Mouse (Mus musculus): ENCODE results near the gene Gtf2f2. TPM values are rescaled to one million over a fixed set of nuclear protein-coding genes. Genes with fewer than 3 reads are reported as not detected.
A peak's percentile ranks its signal among the peaks of the same experiment; 100 is the strongest.

Gtf2f2 gene
- polyA plus RNA-seq, 1 experiment from 2014 or later, result 32.8 TPM

DNA sequence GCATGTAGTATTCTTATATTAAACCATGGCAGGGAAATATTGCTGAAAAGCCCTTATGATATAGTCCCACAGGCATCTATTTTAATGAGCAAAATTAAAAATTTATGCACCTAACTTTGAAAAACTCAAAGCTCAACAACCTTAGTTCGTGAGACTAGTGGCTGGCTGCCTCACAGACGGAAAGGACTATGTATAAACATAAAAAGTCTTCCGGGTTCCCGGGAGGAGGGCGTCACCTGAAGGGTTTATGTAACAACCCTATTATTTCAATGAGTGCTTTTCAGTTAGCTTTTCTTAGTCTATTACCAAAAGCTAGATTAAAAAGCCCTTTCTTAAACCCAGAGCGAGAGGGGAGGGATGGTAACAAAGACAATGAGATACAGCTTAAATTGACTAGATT lies 98.7 kb downstream of the Gtf2f2 start:
- H3K27ac ChIP-seq (replicated peaks), result no peak overlapping the region
- H3K4me3 ChIP-seq (replicated peaks), result no peak overlapping the region
- H3K4me1 ChIP-seq, result no peaks in the 10 kb centered on the region
- H3K9ac ChIP-seq, result no peak overlapping the region
- no peaks in the 10 kb centered on the region for H3K27me3 ChIP-seq
- no peaks in the 10 kb centered on the region; the same call in 1 of the 2 replicates for H3K36me3 ChIP-seq
- ATAC-seq (ENCODE audit: insufficient number of reproducible peaks, low FRiP score, low TSS enrichment, low read depth), result no peak
- WGBS, result 82% methylated on average over 6 of the region's 6 CpGs
- H3K4me2 ChIP-seq (replicated peaks), result no peak overlapping the region
- H3K9me3 ChIP-seq (replicated peaks), result no peaks in the 10 kb centered on the region

DNA sequence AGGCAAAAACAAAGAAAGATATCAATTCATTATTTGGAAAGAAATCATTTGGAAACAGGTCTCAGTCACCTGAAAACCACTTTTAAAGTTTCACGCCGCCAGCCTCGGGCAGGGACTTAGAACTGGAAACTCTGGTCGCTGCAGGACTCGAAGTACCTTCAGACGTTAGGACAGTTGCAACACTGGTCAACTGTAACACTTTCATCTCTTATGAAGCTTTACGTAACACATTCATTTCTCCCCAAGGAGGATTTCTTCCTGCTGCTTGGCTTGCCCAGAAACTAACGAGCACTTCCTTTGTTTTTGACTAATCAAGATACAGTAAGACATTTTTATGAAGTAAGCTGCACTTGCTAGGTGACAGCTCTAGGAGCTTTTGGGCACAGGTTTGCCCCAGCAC lies 103.7 kb downstream of the Gtf2f2 start:
- 87% methylated on average over 8 of the region's 8 CpGs for WGBS
- no peaks in the 10 kb centered on the region for H3K27me3 ChIP-seq
- no peak overlapping the region for H3K27ac ChIP-seq (replicated peaks)
- no peak for ATAC-seq (ENCODE audit: insufficient number of reproducible peaks, low FRiP score, low TSS enrichment, low read depth)
- no peak overlapping the region for H3K4me2 ChIP-seq (replicated peaks)
- no peaks in the 10 kb centered on the region for H3K9me3 ChIP-seq (replicated peaks)
- 0 out of 2 replicates have a peak, but pooled peaks cover 7% of the 10 kb centered on the region for H3K4me1 ChIP-seq
- H3K36me3 ChIP-seq, result peaks cover 15% of the 10 kb centered on the region
- H3K4me3 ChIP-seq (replicated peaks), result no peak overlapping the region
- no peak overlapping the region for H3K9ac ChIP-seq

DNA sequence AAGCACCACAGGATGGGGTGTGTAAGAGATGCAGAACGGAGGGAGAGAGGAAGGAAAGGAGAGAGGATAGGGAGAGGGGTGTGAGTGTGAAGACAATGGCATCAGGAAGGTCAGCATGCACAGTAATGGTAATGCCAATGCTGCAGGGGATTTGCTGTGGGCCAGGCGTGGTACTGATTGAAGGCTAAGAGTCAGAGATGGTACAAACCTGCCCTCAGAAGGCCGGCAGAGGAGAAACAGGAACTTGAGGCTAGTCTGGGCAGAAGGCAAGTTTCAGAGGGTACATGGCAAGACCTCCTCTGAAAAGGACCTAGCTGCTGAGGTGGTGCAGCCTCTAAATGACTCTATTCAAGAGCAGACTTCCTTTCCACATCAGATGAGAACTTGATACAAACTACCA lies 105.7 kb downstream of the Gtf2f2 start:
- Histone ChIP-seq H3K9me3 (replicated peaks) (no peaks in the 10 kb centered on the region), H3K9ac (no peak overlapping the region), H3K27me3 (no peaks in the 10 kb centered on the region), H3K4me2 (replicated peaks) (no peak overlapping the region), H3K4me1 (0 out of 2 replicates have a peak, but pooled peaks cover 7% of the 10 kb centered on the region), H3K4me3 (replicated peaks) (no peak overlapping the region), H3K36me3 (peaks cover 15% of the 10 kb centered on the region), H3K27ac (replicated peaks) (no peak overlapping the region)
- no peak for ATAC-seq (ENCODE audit: insufficient number of reproducible peaks, low FRiP score, low TSS enrichment, low read depth)
- WGBS, result 90% methylated on average over 3 of the region's 3 CpGs

DNA sequence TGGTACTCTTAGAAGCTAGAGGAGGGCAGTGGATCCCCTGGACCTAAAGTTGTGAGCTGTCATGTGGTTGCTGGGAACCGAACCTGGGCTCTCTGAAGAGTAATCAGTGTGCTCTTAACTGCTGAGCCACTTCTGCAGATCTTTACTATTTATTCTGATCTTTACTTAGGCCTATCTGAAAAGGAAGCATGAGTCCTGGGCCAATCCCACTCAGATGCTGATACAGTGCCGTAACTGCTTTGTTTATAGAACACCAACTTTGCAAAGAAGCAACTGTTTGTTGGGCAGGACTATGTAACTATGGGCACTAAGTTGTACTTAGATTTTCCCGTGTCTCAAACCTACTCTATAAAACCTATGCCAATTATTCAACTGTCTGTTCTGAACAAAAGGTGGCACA lies 107.5 kb downstream of the Gtf2f2 start:
- Histone ChIP-seq H3K27me3 (no peaks in the 10 kb centered on the region), H3K9ac (no peak overlapping the region), H3K36me3 (peaks cover 15% of the 10 kb centered on the region), H3K9me3 (replicated peaks) (no peaks in the 10 kb centered on the region), H3K4me1 (0 out of 2 replicates have a peak, but pooled peaks cover 7% of the 10 kb centered on the region), H3K27ac (replicated peaks) (no peak overlapping the region), H3K4me2 (replicated peaks) (no peak overlapping the region), H3K4me3 (replicated peaks) (no peak overlapping the region)
- ATAC-seq (ENCODE audit: insufficient number of reproducible peaks, low FRiP score, low TSS enrichment, low read depth), result no peak
- 88% methylated on average over 3 of the region's 3 CpGs for WGBS

DNA sequence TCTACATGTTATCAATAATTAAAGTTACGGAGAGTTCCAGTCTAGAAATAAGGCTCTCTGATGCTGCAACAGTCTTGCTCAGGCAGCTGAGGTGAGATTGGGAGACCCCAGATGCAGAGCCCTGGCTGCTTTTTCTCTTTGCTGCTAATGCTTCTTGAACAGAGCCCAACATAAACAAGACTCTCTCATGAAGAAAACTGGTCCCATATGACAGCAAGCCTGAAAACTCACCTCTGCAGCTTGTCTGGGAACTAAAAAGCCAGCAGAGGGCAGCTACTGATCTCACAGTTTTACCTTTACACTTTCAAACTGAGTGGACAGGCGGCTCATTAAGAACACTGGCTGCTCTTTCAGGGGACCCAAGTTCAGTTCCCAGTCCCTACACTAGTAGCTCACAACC lies 108.7 kb downstream of the Gtf2f2 start:
- no peak overlapping the region for H3K9ac ChIP-seq
- WGBS, result 63% methylated on average over 2 of the region's 2 CpGs
- H3K36me3 ChIP-seq, result peaks cover 19% of the 10 kb centered on the region
- no peaks in the 10 kb centered on the region for H3K9me3 ChIP-seq (replicated peaks)
- no peak overlapping the region for H3K4me2 ChIP-seq (replicated peaks)
- no peaks in the 10 kb centered on the region for H3K27me3 ChIP-seq
- H3K4me1 ChIP-seq, result 0 out of 2 replicates have a peak, but pooled peaks cover 7% of the 10 kb centered on the region
- no peak overlapping the region for H3K4me3 ChIP-seq (replicated peaks)
- no peak overlapping the region for H3K27ac ChIP-seq (replicated peaks)
- no peak for ATAC-seq (ENCODE audit: insufficient number of reproducible peaks, low FRiP score, low TSS enrichment, low read depth)

DNA sequence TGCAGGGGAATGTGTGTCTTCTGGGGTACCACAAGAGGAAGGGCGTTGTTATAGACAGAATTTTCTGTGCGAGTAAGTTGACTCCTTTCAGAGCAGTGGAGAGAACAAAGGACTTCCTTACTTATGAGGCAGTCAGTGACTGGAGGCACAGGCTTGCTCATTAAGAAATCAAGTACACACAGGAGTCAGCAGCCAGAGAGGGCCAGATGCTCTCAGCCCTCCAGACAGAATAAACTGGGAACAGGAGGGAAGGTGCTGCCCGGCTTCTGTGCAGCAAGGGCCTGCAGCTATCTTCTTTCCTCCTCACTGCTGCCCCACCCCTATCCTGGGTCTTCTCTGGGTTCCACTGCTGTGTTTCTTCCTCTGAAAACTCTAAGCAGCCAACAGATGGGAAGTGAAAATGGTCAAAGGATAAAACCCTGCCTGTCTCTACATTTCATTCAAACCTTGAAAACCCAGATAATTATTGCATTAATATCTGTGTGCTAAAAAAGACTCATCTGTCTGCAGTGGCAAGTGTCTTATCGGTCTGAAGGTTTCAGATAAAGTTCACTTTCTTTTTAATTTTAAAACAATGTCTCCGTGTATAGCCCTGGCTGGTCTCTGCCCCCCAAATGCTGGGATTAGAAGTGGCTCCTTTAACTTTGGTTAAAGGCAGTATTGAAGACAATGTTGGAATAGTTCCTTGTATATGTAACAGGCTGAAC lies 109.7 kb downstream of the Gtf2f2 start:
- 0 out of 2 replicates have a peak overlapping the region, but pooled peaks have one; percentile 2 for H3K27ac ChIP-seq (replicated peaks)
- no peaks in the 10 kb centered on the region for H3K9me3 ChIP-seq (replicated peaks)
- no peak overlapping the region for H3K9ac ChIP-seq
- no peak for ATAC-seq (ENCODE audit: insufficient number of reproducible peaks, low FRiP score, low TSS enrichment, low read depth)
- H3K4me2 ChIP-seq (replicated peaks), result no peak overlapping the region
- 0 out of 2 replicates have a peak, but pooled peaks cover 7% of the 10 kb centered on the region for H3K4me1 ChIP-seq
- H3K4me3 ChIP-seq (replicated peaks), result no peak overlapping the region
- 42% methylated on average over 5 of the region's 5 CpGs for WGBS
- peaks cover 23% of the 10 kb centered on the region for H3K36me3 ChIP-seq
- H3K27me3 ChIP-seq, result no peaks in the 10 kb centered on the region

DNA sequence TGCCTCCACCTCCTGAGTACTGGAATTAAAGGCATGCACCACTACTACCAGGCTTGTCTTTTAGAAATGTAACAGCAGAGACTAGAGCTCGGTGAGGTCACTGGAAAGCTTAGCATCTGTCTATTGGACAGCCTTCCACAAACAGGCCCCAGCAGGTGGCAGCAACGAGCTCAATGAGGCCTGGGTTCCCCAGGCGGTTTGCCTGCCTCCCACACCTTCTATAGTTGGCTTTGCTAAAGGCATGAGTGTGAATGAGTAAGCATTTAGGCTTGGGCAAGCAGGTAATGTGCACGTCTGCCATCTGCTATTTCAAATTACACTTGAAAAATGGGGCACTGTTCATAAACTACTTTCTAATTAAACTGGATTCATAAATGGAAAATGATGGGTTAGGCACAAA lies 111.1 kb downstream of the Gtf2f2 start:
- ATAC-seq (ENCODE audit: insufficient number of reproducible peaks, low FRiP score, low TSS enrichment, low read depth), result no peak
- WGBS, result 15% methylated on average over 4 of the region's 4 CpGs
- no peak overlapping the region for H3K27ac ChIP-seq (replicated peaks)

DNA sequence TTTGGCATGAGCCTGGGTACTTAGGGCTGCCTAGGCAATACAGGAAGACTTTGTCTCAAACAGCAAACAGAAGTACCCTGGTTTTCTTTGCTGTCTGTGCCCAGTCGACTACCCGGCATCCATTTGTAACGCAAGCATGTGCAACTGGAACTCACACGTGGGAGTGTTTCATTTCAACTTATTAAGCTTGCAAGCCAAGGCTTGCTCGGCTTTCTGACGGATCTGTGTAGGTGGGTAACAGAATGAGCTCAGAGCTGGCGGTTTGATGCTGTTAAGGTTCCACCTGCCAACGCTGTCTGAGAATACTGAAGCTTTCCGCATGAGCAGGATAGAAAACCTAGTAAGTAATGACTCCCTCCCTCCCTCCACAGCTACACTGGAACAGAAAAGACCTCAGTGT lies 118.5 kb downstream of the Gtf2f2 start:
- Histone ChIP-seq H3K4me1 (0 out of 2 replicates have a peak, but pooled peaks cover 4% of the 10 kb centered on the region), H3K4me3 (replicated peaks) (no peak overlapping the region), H3K27me3 (no peaks in the 10 kb centered on the region), H3K36me3 (peaks cover 13% of the 10 kb centered on the region), H3K4me2 (replicated peaks) (no peak overlapping the region), H3K27ac (replicated peaks) (peak overlapping the region; percentile 73; the same call in 1 of the 2 replicates), H3K9me3 (replicated peaks) (no peaks in the 10 kb centered on the region), H3K9ac (no peak overlapping the region)
- WGBS, result 63% methylated on average over 9 of the region's 9 CpGs
- ATAC-seq (ENCODE audit: insufficient number of reproducible peaks, low FRiP score, low TSS enrichment, low read depth), result peak; percentile 60; the same call in 1 of the 2 replicates

More for the DNA sequence above, 111.1 kb downstream of the Gtf2f2 start:
- Histone ChIP-seq H3K9ac (no peak overlapping the region), H3K36me3 (peaks cover 16% of the 10 kb centered on the region), H3K27me3 (no peaks in the 10 kb centered on the region), H3K9me3 (replicated peaks) (no peaks in the 10 kb centered on the region), H3K4me2 (replicated peaks) (no peak overlapping the region), H3K4me1 (0 out of 2 replicates have a peak, but pooled peaks cover 7% of the 10 kb centered on the region), H3K4me3 (replicated peaks) (no peak overlapping the region)

DNA sequence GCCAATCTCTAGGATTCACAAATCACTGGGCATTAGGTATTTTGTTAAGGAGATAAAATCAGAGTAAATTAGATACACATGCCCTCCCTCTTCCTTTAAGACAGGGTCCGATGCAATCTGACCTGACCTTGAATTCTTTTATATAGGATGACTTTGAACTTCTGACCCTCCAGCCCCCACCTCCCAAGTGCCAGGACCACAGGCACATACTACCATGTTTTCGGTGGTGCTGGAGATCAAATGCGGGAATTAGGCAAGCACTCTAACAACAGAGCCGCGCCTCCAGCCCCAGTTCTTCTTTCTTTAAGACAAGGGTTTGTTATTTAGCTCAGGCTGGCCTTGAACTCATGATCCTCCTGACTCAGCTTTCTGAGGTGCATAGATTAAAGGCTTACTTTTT lies 126.8 kb downstream of the Gtf2f2 start:
- no peak for ATAC-seq (ENCODE audit: insufficient number of reproducible peaks, low FRiP score, low TSS enrichment, low read depth)
- H3K9ac ChIP-seq, result no peak overlapping the region

DNA sequence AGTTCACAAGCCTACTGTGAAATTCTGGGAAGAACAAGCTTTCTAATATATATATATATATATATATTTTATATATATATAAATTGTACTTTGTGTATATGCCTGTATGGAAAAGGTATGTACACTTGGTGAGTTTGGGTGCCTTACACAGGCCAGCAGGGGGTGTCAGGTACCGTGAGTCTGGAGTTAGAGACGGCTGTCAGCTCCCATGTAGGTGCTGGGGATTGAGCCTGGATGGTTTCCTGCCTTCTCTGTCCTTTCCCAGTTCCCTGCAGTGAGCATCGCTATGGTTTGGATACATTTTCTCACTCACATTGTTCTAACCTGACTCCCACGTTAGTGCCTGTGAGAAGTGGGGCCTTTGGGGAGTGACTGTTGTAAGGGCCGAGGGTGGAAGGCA lies 127.3 kb downstream of the Gtf2f2 start:
- peaks cover 4% of the 10 kb centered on the region; the same call in 1 of the 2 replicates for H3K4me1 ChIP-seq
- WGBS, result 70% methylated on average over 5 of the region's 5 CpGs
- H3K27me3 ChIP-seq, result no peaks in the 10 kb centered on the region
- no peak overlapping the region for H3K4me3 ChIP-seq (replicated peaks)
- no peak overlapping the region for H3K9ac ChIP-seq
- no peak for ATAC-seq (ENCODE audit: insufficient number of reproducible peaks, low FRiP score, low TSS enrichment, low read depth)
- no peak overlapping the region for H3K27ac ChIP-seq (replicated peaks)
- H3K36me3 ChIP-seq, result no peaks in the 10 kb centered on the region
- H3K9me3 ChIP-seq (replicated peaks), result no peaks in the 10 kb centered on the region
- H3K4me2 ChIP-seq (replicated peaks), result no peak overlapping the region

More for the DNA sequence above, 126.8 kb downstream of the Gtf2f2 start:
- H3K4me1 ChIP-seq, result peaks cover 4% of the 10 kb centered on the region; the same call in 1 of the 2 replicates
- H3K4me2 ChIP-seq (replicated peaks), result no peak overlapping the region
- no peaks in the 10 kb centered on the region for H3K9me3 ChIP-seq (replicated peaks)
- no peaks in the 10 kb centered on the region for H3K27me3 ChIP-seq
- no peaks in the 10 kb centered on the region for H3K36me3 ChIP-seq
- H3K4me3 ChIP-seq (replicated peaks), result no peak overlapping the region
- 68% methylated on average over 5 of the region's 5 CpGs for WGBS
- H3K27ac ChIP-seq (replicated peaks), result no peak overlapping the region

DNA sequence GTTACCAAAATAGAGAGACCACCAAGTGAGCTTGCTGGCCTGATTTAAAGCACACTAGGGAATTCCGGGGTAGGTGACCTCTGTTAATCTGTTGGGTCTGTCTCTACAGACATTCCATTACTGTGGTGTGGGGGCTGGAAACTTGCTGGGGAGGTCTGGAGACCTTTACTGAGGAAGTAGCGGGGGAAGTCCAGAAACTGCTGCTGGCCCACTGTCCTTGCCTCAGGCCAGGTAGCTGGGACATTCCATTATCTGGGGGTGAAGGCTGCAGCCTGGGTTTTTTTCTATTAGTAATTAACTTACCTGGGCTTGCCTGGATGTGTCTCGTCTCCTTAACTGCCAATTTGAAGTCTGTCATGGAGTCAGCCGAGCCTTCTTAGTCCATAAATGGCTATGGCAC lies 128.8 kb downstream of the Gtf2f2 start:
- WGBS, result 32% methylated on average over 4 of the region's 4 CpGs
- Histone ChIP-seq H3K27ac (replicated peaks) (no peak overlapping the region), H3K4me3 (replicated peaks) (no peak overlapping the region), H3K4me2 (replicated peaks) (no peak overlapping the region), H3K36me3 (no peaks in the 10 kb centered on the region), H3K27me3 (no peaks in the 10 kb centered on the region), H3K4me1 (peaks cover 4% of the 10 kb centered on the region; the same call in 1 of the 2 replicates), H3K9ac (no peak overlapping the region), H3K9me3 (replicated peaks) (no peaks in the 10 kb centered on the region)
- no peak for ATAC-seq (ENCODE audit: insufficient number of reproducible peaks, low FRiP score, low TSS enrichment, low read depth)

DNA sequence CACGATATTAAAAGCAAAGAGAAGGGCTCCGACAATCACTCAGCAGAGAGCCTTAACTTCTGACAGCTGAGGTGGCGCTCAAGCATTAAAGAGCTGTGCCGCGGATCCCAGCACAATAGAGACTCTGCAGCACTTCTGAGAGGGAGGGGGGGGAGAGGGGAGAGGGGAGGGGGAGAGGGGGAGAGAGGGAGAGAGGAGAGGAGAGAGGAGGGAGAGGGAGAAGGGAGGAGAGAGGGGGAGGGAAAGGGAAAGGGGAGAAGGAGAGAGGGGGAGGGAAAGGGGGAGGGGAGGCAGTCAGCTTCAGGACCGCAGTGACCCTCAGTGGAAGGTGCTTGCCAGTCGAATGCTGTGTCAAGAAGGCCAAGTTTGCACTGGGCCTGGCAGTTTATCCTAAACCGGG lies 131.7 kb downstream of the Gtf2f2 start:
- no peaks in the 10 kb centered on the region for H3K36me3 ChIP-seq
- H3K27ac ChIP-seq (replicated peaks), result no peak overlapping the region
- no peak for ATAC-seq (ENCODE audit: insufficient number of reproducible peaks, low FRiP score, low TSS enrichment, low read depth)
- H3K4me2 ChIP-seq (replicated peaks), result no peak overlapping the region
- WGBS, result 27% methylated on average over 8 of the region's 8 CpGs
- no peak overlapping the region for H3K9ac ChIP-seq
- peaks cover 12% of the 10 kb centered on the region for H3K4me1 ChIP-seq
- no peaks in the 10 kb centered on the region for H3K27me3 ChIP-seq
- no peaks in the 10 kb centered on the region for H3K9me3 ChIP-seq (replicated peaks)
- H3K4me3 ChIP-seq (replicated peaks), result no peak overlapping the region
